Mouse (Mus musculus) bone marrow macrophage, adult 2 months (primary cell): ENCODE data around the gene Trim2.

ENCODE experiments used
- CTCF ChIP-seq: IDR thresholded peaks from 2 replicates; pipeline ENCODE4 v1.5.1; 2012; ENCODE audit warnings: low read depth, mild to moderate bottlenecking, low read length, moderate library complexity
- POLR2A ChIP-seq: IDR thresholded peaks from 2 replicates; pipeline ENCODE4 v1.6.1; 2012; ENCODE audit warnings: mild to moderate bottlenecking, low read depth, low read length, borderline replicate concordance

- TF ChIP-seq POLR2A: no peak
- TF ChIP-seq CTCF: no peak
Measured at GRCm38 (mm10) chr3:84219720-84220273, 86.9 kb downstream of the Trim2 start.
